Mouse (Mus musculus) spleen, adult 18-20 months (tissue): ENCODE measurements around the gene Ccdc80.

Source experiments
- DNase-seq, 2 experiments: peaks; one replicate each; pipeline ENCODE4 v3.0.0; 2022; ENCODE audit warnings: mixed read lengths in 2 of 2

Gene Ccdc80

GRCm38 (mm10) chr16:45118760-45119159 lies 25.6 kb downstream of the Ccdc80 start:
- DNase-seq: no peak

- DNase-seq: no peak
Observed at GRCm38 (mm10) chr16:45120844-45121425, 27.7 kb downstream of the Ccdc80 start.

- no peak for DNase-seq
Observed at GRCm38 (mm10) chr16:45122571-45122970, 29.4 kb downstream of the Ccdc80 start.

- DNase-seq: no peak
Observed at GRCm38 (mm10) chr16:45124230-45125203, 31.3 kb downstream of the Ccdc80 start.

GRCm38 (mm10) chr16:45127936-45128710 lies 34.9 kb downstream of the Ccdc80 start:
- no peak for DNase-seq

- DNase-seq: no peak
Observed at GRCm38 (mm10) chr16:45141711-45142110, 48.5 kb downstream of the Ccdc80 start.

- no peak for DNase-seq
Observed at GRCm38 (mm10) chr16:45142565-45142964, 49.4 kb downstream of the Ccdc80 start.

- DNase-seq: no peak
Observed at GRCm38 (mm10) chr16:45145119-45145518, 51.9 kb downstream of the Ccdc80 start.

GRCm38 (mm10) chr16:45148488-45149082 lies 55.4 kb downstream of the Ccdc80 start:
- DNase-seq: no peak

- no peak for DNase-seq
Observed at GRCm38 (mm10) chr16:45154741-45155250, 61.6 kb downstream of the Ccdc80 start.

- peak; percentile 61 to 65 for DNase-seq
Observed at GRCm38 (mm10) chr16:45158136-45158521, 64.9 kb downstream of the Ccdc80 start.

- DNase-seq: peak; percentile 91 to 96
Observed at GRCm38 (mm10) chr16:45158522-45159388, 65.6 kb downstream of the Ccdc80 start, which contains the start of the genes Slc35a5 and Atg3. Gene Slc35a5 (minus strand): TSS chr16:45158706. Gene Atg3 (plus strand): TSS chr16:45158785.

GRCm38 (mm10) chr16:45159389-45159716 lies 66.2 kb downstream of the Ccdc80 start:
- no peak for DNase-seq
